Mouse (Mus musculus) adrenal gland, postnatal 14 days (tissue): ENCODE measurements around the gene Otulin. TPM values are rescaled to one million over a fixed set of nuclear protein-coding genes. Genes with fewer than 3 reads are reported as not detected.

Source experiments
- DNase-seq: peaks from one replicate; pipeline ENCODE4 v3.0.0; 2021; ENCODE audit warnings: mixed read lengths
- long read RNA-seq, 2 experiments: library from polyadenylated mRNA; stranded (forward); transcript quantifications; one replicate each; pipeline ENCODE4 v2.0.0; 2021
- total RNA-seq: library from RNA; stranded (reverse); gene quantifications from 2 replicates; pipeline ENCODE4 v1.2.3, GENCODE M21; 2021

Gene Otulin
- 37.1 and 43.6 TPM in 2 replicates for total RNA-seq
- long read RNA-seq, experiment 1, transcript Otulin-201 (7 exons, 1,491 nt), result major isoform, 68 of 96 reads
- long read RNA-seq, experiment 1, partial matches to known transcripts, result 12 of 96 reads
- long read RNA-seq, experiment 1, other reads (novel, unspliced or antisense), result 14 of 96 reads
- long read RNA-seq, experiment 2, transcript Otulin-201 (7 exons, 1,491 nt), result major isoform, 49 of 62 reads
- long read RNA-seq, experiment 2, partial matches to known transcripts, result 7 of 62 reads
- long read RNA-seq, experiment 2, other reads (novel, unspliced or antisense), result 5 of 62 reads

GRCm38 (mm10) chr15:27630601-27631383, at the start of gene Otulin:
Otulin (minus strand) TSS chr15:27630693.
- DNase-seq, result peak; percentile 100

- no peak for DNase-seq
Measured at GRCm38 (mm10) chr15:27678511-27678910, 48.0 kb upstream of the Otulin start.

GRCm38 (mm10) chr15:27677801-27678200, 47.3 kb upstream of the Otulin start:
- no peak for DNase-seq

- no peak for DNase-seq
Measured at GRCm38 (mm10) chr15:27676211-27676610, 45.7 kb upstream of the Otulin start.

GRCm38 (mm10) chr15:27675122-27675521, 44.6 kb upstream of the Otulin start:
- DNase-seq, result no peak

GRCm38 (mm10) chr15:27674041-27674440, 43.5 kb upstream of the Otulin start:
- DNase-seq, result peak; percentile 13

GRCm38 (mm10) chr15:27673151-27673550, 42.7 kb upstream of the Otulin start:
- no peak for DNase-seq

- DNase-seq, result no peak
Measured at GRCm38 (mm10) chr15:27672259-27672658, 41.8 kb upstream of the Otulin start.

- DNase-seq, result no peak
Measured at GRCm38 (mm10) chr15:27671612-27672245, 41.2 kb upstream of the Otulin start.

GRCm38 (mm10) chr15:27670708-27671107, 40.2 kb upstream of the Otulin start:
- DNase-seq, result no peak

- DNase-seq, result no peak
Measured at GRCm38 (mm10) chr15:27669931-27670411, 39.5 kb upstream of the Otulin start.

- DNase-seq, result no peak
Measured at GRCm38 (mm10) chr15:27669276-27669675, 38.8 kb upstream of the Otulin start.

- no peak for DNase-seq
Measured at GRCm38 (mm10) chr15:27668557-27668956, 38.1 kb upstream of the Otulin start.

GRCm38 (mm10) chr15:27668001-27668461, 37.5 kb upstream of the Otulin start:
- no peak for DNase-seq

- DNase-seq, result no peak
Measured at GRCm38 (mm10) chr15:27666911-27667539, 36.5 kb upstream of the Otulin start.

GRCm38 (mm10) chr15:27665392-27665911, 35.0 kb upstream of the Otulin start:
- DNase-seq, result peak; percentile 33

- DNase-seq, result no peak
Measured at GRCm38 (mm10) chr15:27664126-27664525, 33.6 kb upstream of the Otulin start.

GRCm38 (mm10) chr15:27662699-27663098, 32.2 kb upstream of the Otulin start:
- DNase-seq, result no peak

GRCm38 (mm10) chr15:27661696-27662095, 31.2 kb upstream of the Otulin start:
- no peak for DNase-seq

- peak; percentile 94 for DNase-seq
Measured at GRCm38 (mm10) chr15:27659592-27660244, 29.2 kb upstream of the Otulin start.

- no peak for DNase-seq
Measured at GRCm38 (mm10) chr15:27659143-27659542, 28.6 kb upstream of the Otulin start.
